Mouse (Mus musculus) bone marrow macrophage, adult 2 months (primary cell): ENCODE measurements around the gene Slc7a1. TPM values are rescaled to one million over a fixed set of nuclear protein-coding genes. Genes with fewer than 3 reads are reported as not detected.
A peak's percentile ranks its signal among the peaks of the same experiment; 100 is the strongest.

ENCODE experiments used
- H3K27ac ChIP-seq: 2 replicates; pipeline ENCODE4 v1.5.1; 2012; ENCODE audit warnings: low read depth, low read length; ENCODE audit not compliant: insufficient read depth
- H3K4me1 ChIP-seq: 2 replicates; pipeline ENCODE4 v1.6.1; 2012; ENCODE audit warnings: low read length; ENCODE audit not compliant: control insufficient read depth, insufficient read depth
- H3K4me3 ChIP-seq: 2 replicates; pipeline ENCODE4 v1.5.1; 2012; ENCODE audit warnings: mild to moderate bottlenecking, low read length, moderate library complexity; ENCODE audit not compliant: insufficient read depth
- CTCF ChIP-seq: IDR thresholded peaks from 2 replicates; pipeline ENCODE4 v1.5.1; 2012; ENCODE audit warnings: low read depth, mild to moderate bottlenecking, low read length, moderate library complexity
- POLR2A ChIP-seq: IDR thresholded peaks from 2 replicates; pipeline ENCODE4 v1.6.1; 2012; ENCODE audit warnings: mild to moderate bottlenecking, low read depth, low read length, borderline replicate concordance
- polyA plus RNA-seq: library from polyadenylated mRNA; stranded (reverse); fragments of >200 nt; gene quantifications from 2 replicates; pipeline ENCODE4 v1.2.4, GENCODE M21; 2012; ENCODE audit not compliant: missing spikeins, insufficient read depth, insufficient read length

Gene Slc7a1
- polyA plus RNA-seq, 1 experiment, result 3.9 TPM

GRCm38 (mm10) chr5:148397418-148397817 lies 2.3 kb downstream of the Slc7a1 start:
- H3K4me3 ChIP-seq, result no peak overlapping the region
- TF ChIP-seq CTCF (no peak), POLR2A (no peak)
- H3K27ac ChIP-seq, result no peak overlapping the region
- H3K4me1 ChIP-seq, result peaks cover 10% of the 10 kb centered on the region

GRCm38 (mm10) chr5:148393316-148393715 lies 6.4 kb downstream of the Slc7a1 start:
- no peak for TF ChIP-seq CTCF
- no peak for TF ChIP-seq POLR2A
- Histone ChIP-seq H3K27ac (no peak overlapping the region), H3K4me1 (peaks cover 10% of the 10 kb centered on the region), H3K4me3 (no peak overlapping the region)

GRCm38 (mm10) chr5:148392831-148393230 lies 6.9 kb downstream of the Slc7a1 start:
- Histone ChIP-seq H3K4me3 (no peak overlapping the region), H3K27ac (no peak overlapping the region), H3K4me1 (peaks cover 8% of the 10 kb centered on the region)
- TF ChIP-seq POLR2A, result no peak
- no peak for TF ChIP-seq CTCF

- Histone ChIP-seq H3K4me3 (no peak overlapping the region), H3K4me1 (no peaks in the 10 kb centered on the region; the same call in 1 of the 2 replicates), H3K27ac (no peak overlapping the region)
- TF ChIP-seq POLR2A (no peak), CTCF (no peak)
These were observed 10.4 kb downstream of the Slc7a1 start for GRCm38 (mm10) chr5:148389007-148389970.

GRCm38 (mm10) chr5:148388251-148389006 lies 11.3 kb downstream of the Slc7a1 start:
- H3K4me1 ChIP-seq, result peaks cover 8% of the 10 kb centered on the region

GRCm38 (mm10) chr5:148387820-148388219 lies 11.9 kb downstream of the Slc7a1 start:
- Histone ChIP-seq H3K27ac (no peak overlapping the region), H3K4me3 (no peak overlapping the region), H3K4me1 (peaks cover 8% of the 10 kb centered on the region)
- no peak for TF ChIP-seq POLR2A
- TF ChIP-seq CTCF, result no peak

More at GRCm38 (mm10) chr5:148388251-148389006, 11.3 kb downstream of the Slc7a1 start:
- H3K4me3 ChIP-seq, result no peak overlapping the region
- no peak for TF ChIP-seq POLR2A
- no peak for TF ChIP-seq CTCF
- no peak overlapping the region for H3K27ac ChIP-seq

GRCm38 (mm10) chr5:148386471-148386870 lies 13.2 kb downstream of the Slc7a1 start:
- H3K27ac ChIP-seq, result no peak overlapping the region
- peaks cover 8% of the 10 kb centered on the region for H3K4me1 ChIP-seq
- H3K4me3 ChIP-seq, result no peak overlapping the region

GRCm38 (mm10) chr5:148384501-148385055 lies 15.1 kb downstream of the Slc7a1 start:
- H3K4me1 ChIP-seq, result peaks cover 14% of the 10 kb centered on the region
- TF ChIP-seq CTCF (no peak), POLR2A (no peak)
- H3K4me3 ChIP-seq, result no peak overlapping the region

More at GRCm38 (mm10) chr5:148386471-148386870, 13.2 kb downstream of the Slc7a1 start:
- TF ChIP-seq POLR2A (no peak), CTCF (peak; percentile 15; the same call in 1 of the 2 replicates)

GRCm38 (mm10) chr5:148383841-148384500 lies 15.7 kb downstream of the Slc7a1 start:
- TF ChIP-seq CTCF (no peak), POLR2A (no peak)
- Histone ChIP-seq H3K4me1 (peaks cover 15% of the 10 kb centered on the region), H3K4me3 (no peak overlapping the region)

More at GRCm38 (mm10) chr5:148384501-148385055, 15.1 kb downstream of the Slc7a1 start:
- H3K27ac ChIP-seq, result no peak overlapping the region

More at GRCm38 (mm10) chr5:148383841-148384500, 15.7 kb downstream of the Slc7a1 start:
- no peak overlapping the region for H3K27ac ChIP-seq
